Mouse (Mus musculus) layer of hippocampus, adult 2 months (tissue): Measurements from ENCODE around the gene Tmco4. TPM values are rescaled to one million over a fixed set of nuclear protein-coding genes. Genes with fewer than 3 reads are reported as not detected.

ENCODE experiments used
- DNase-seq, 2 experiments: peaks; one replicate each; pipeline ENCODE4 v3.0.0; 2022; ENCODE audit warnings: low spot score in 2 of 2
- H3K27ac ChIP-seq: fragments of 200-600 bp; 2 replicates; pipeline ENCODE4 v1.8.1; 2022
- H3K4me3 ChIP-seq: fragments of 200-600 bp; 2 replicates; pipeline ENCODE4 v1.8.1; 2022; ENCODE audit warnings: mild to moderate bottlenecking
- CTCF ChIP-seq: fragments of 200-600 bp; conservative IDR thresholded peaks from 2 replicates; pipeline ENCODE4 v1.8.1; 2022; ENCODE audit warnings: antibody characterized with exemption, mild to moderate bottlenecking, moderate library complexity
- total RNA-seq, 2 experiments: library from RNA; stranded (reverse); gene quantifications; 2 replicates each; pipeline ENCODE4 v1.2.3; 2021

Tmco4 gene
- total RNA-seq, 2 experiments from 2014 or later, result 1.6 to 4.2 TPM

DNA sequence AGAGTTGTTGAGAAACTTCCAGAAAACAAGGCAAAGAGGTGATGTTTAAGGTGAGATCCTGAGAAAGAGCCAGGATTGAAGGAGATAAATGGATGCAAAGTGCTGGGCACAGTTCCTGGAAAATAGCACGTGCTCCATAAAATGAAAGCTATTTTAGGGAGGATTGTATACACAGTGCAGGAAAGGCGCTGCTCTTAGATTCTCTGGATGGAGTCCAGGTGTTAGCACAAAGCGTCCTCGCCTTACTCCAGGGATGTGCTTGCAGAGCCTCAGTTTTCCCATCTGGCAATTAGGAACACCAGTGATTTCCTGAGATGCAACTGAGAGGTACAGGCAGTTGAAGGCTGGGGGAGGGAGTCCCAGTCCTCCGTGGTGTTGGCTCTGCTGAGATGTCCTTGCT is 123.5 kb downstream of the Tmco4 start:
- no peak for DNase-seq
- no peak for TF ChIP-seq CTCF
- Histone ChIP-seq H3K27ac (no peak overlapping the region), H3K4me3 (no peak overlapping the region)

- TF ChIP-seq CTCF, result no peak
- DNase-seq, result no peak
- Histone ChIP-seq H3K27ac (no peak overlapping the region), H3K4me3 (no peak overlapping the region)
These were observed 127.6 kb downstream of the Tmco4 start for GRCm38 (mm10) chr4:139100326-139100725.

DNA sequence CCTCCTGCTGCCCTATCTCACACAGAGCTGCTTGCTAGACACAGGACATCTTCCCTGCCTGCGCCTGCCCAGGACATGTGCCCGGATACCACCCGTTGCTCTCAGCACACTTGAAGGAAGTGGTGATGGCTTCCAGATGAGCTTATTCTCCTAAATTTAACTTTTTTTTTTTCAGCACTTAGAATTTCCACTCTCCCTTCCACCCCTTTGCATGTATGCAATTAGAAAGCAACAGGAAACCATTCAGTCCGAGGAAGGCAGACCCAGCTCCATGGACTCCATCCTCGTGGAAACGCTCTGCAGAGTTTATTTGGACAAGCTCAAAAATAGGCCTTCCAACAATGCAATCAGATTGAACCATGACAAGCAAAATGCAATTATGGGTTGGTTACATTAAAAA is 128.9 kb downstream of the Tmco4 start:
- TF ChIP-seq CTCF, result no peak

GRCm38 (mm10) chr4:139105453-139105852 is 132.8 kb downstream of the Tmco4 start:
- DNase-seq, result no peak
- no peak for TF ChIP-seq CTCF

More for the DNA sequence above, 128.9 kb downstream of the Tmco4 start:
- Histone ChIP-seq H3K4me3 (no peak overlapping the region), H3K27ac (no peak overlapping the region)
- no peak for DNase-seq

More at GRCm38 (mm10) chr4:139105453-139105852, 132.8 kb downstream of the Tmco4 start:
- Histone ChIP-seq H3K4me3 (no peak overlapping the region), H3K27ac (no peak overlapping the region)

Other genes with a start within 250 kb of the Tmco4 start
- not detected for gene Pla2g2c, start 248.1 kb upstream of the Tmco4 start, total RNA-seq
- 1 to 10 TPM; 1.9 to 2.1 TPM for gene Ubxn10, start 235.7 kb upstream of the Tmco4 start, total RNA-seq
- gene Pla2g2f, start 215.3 kb upstream of the Tmco4 start, total RNA-seq, result 1 to 10 TPM; 1.6 to 2.3 TPM
- under 1 TPM; 0.23 to 0.64 TPM for gene Pla2g2d, start 197.2 kb upstream of the Tmco4 start, total RNA-seq
- gene Pla2g5, start 109.4 kb upstream of the Tmco4 start, total RNA-seq, result 1 to 10 TPM in 1 of 2 experiments, under 1 TPM in 1; 0.86 to 1.4 TPM
- not detected for gene Gm13030, start 98.9 kb upstream of the Tmco4 start, total RNA-seq
- gene Pla2g2e, start 94.9 kb upstream of the Tmco4 start, total RNA-seq, result not detected
- 10 to 100 TPM; 10.4 to 13.9 TPM for gene Otud3, start 58.9 kb upstream of the Tmco4 start, total RNA-seq
- not detected for gene Rnf186, start 5.8 kb upstream of the Tmco4 start, total RNA-seq
- 1 to 10 TPM; 7.3 to 7.6 TPM for gene Htr6, start 102.7 kb downstream of the Tmco4 start, total RNA-seq
- 10 to 100 TPM; 84.4 to 89.9 TPM for gene Nbl1, start 120.1 kb downstream of the Tmco4 start, total RNA-seq
- 100 to 1,000 TPM; 184 to 196 TPM for gene Minos1, start 158.2 kb downstream of the Tmco4 start, total RNA-seq
- 100 to 1,000 TPM; 374 to 416 TPM for gene Capzb, start 220.0 kb downstream of the Tmco4 start, total RNA-seq